Mouse (Mus musculus) kidney, adult 2 months (tissue): Measurements from ENCODE around the gene Dynlt1b. TPM values are rescaled to one million over a fixed set of nuclear protein-coding genes. Genes with fewer than 3 reads are reported as not detected.
"Not testable (repeated sequence)": the region's sequence is repeated elsewhere in the genome, so short reads cannot be mapped to it uniquely, and the experiment has no call there.

Source experiments
- DNase-seq: peaks from one replicate; pipeline ENCODE4 v3.0.0; 2021
- H3K27ac ChIP-seq: fragments of 200-500 bp; 2 replicates; pipeline ENCODE4 v1.5.1; 2012; ENCODE audit warnings: low read depth, low read length, control low read depth, inconsistent platforms; ENCODE audit not compliant: insufficient read depth
- H3K27me3 ChIP-seq: fragments of 200-500 bp; replicated peaks from 2 replicates; pipeline ENCODE4 v1.6.1; 2012; ENCODE audit warnings: mild to moderate bottlenecking, moderate library complexity, low read length, inconsistent platforms; ENCODE audit not compliant: control insufficient read depth, insufficient read depth
- H3K36me3 ChIP-seq: fragments of 200-500 bp; 2 replicates; pipeline ENCODE4 v1.6.1; 2012; ENCODE audit warnings: mild to moderate bottlenecking, moderate library complexity, low read length, inconsistent platforms; ENCODE audit not compliant: control insufficient read depth, insufficient read depth
- H3K4me1 ChIP-seq: fragments of 200-500 bp; 2 replicates; pipeline ENCODE4 v1.6.1; 2011; ENCODE audit warnings: low read length; ENCODE audit not compliant: control insufficient read depth, insufficient read depth
- H3K4me3 ChIP-seq: fragments of 200-500 bp; 2 replicates; pipeline ENCODE4 v1.5.1; 2011; ENCODE audit warnings: mild to moderate bottlenecking, low read depth, low read length, control low read depth; ENCODE audit not compliant: insufficient read depth
- POLR2A ChIP-seq: fragments of 200-500 bp; IDR thresholded peaks from one replicate; pipeline ENCODE4 v1.6.1; 2011; ENCODE audit warnings: low read depth, low read length, control low read depth
- WGBS: fragments of 180-500 bp; shearing (Covaris S2); methylation state at CpG from one replicate; pipeline ENCODE4 v1.1.7; 2018; 5-methylcytosine and 5-hydroxymethylcytosine counted together
- polyA plus RNA-seq: library from polyadenylated mRNA; depleted of rRNA; stranded (reverse); fragments of >200 nt; gene quantifications from 2 replicates; pipeline ENCODE4 v1.2.3, GENCODE M21; 2012; rRNA removed

Dynlt1b gene
- 205 and 213 TPM in 2 replicates for polyA plus RNA-seq

DNA sequence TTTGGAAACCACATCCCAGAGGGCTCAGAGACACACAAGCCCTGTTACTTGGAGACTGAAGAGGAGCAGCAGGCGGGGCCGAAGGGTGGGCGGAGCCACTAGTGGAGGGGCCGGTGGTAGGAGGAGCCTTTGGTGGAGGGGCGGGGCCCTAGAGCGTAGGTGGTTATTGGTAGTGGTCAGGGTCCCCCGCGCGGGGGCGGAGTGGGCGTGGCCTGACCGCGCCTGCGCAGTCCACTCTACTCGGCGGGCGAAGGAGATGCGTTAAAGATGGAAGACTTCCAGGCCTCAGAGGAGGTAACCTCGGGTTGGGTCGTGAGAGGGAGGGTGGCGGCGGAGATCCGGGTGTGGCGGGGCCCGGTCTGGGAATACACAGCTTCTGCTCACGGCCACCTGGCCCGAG is at the start of gene Dynlt1b:
Gene Dynlt1b, plus strand, starts transcription at position 168 of the 400 bp plus-strand sequence.
- not testable (repeated sequence) for H3K4me1 ChIP-seq, H3K36me3 ChIP-seq, H3K27me3 ChIP-seq, H3K27ac ChIP-seq
- under 1% methylated on average over 27 of the region's 27 CpGs for WGBS
- DNase-seq: peak; percentile 100
- peak within 1 kb of the TSS; percentile 49 for H3K4me3 ChIP-seq
- TF ChIP-seq POLR2A: peak; percentile 82

DNA sequence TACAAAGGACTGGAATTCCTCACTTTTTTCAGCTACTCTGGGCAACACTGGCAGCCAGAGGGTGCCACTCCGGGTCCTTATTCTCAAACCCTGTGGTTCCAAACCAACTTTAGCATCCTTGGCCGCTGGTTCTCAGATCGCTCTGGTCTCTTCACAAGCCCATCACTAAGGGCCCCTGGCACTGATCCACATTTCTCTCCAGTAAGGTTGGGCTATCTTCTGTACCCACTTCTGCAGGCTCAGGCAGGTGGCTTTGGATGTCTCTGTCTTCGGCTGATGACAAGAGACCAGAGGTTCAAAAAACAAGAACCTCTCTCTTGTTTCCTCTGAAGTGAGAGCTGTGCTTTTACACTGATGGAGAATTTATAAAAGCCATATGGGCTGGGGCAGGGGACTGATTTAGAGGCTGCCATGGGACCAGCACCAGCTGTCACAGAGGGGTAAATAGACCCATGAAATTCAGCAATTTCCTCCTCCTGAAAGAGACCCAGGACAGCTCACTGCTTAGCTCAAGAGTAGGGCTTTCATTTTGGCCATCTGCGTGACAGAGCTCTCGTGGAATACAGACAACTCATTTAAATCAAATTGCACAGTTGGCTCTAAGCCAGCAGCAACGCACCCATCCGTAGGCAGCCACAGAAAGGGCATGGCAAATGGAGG is 49.6 kb upstream of the Dynlt1b start:
- DNase-seq, H3K27me3 ChIP-seq, H3K4me1 ChIP-seq, H3K27ac ChIP-seq, H3K4me3 ChIP-seq, H3K36me3 ChIP-seq: not testable (repeated sequence)
- 67% methylated on average over 1 of the region's 8 CpGs for WGBS

DNA sequence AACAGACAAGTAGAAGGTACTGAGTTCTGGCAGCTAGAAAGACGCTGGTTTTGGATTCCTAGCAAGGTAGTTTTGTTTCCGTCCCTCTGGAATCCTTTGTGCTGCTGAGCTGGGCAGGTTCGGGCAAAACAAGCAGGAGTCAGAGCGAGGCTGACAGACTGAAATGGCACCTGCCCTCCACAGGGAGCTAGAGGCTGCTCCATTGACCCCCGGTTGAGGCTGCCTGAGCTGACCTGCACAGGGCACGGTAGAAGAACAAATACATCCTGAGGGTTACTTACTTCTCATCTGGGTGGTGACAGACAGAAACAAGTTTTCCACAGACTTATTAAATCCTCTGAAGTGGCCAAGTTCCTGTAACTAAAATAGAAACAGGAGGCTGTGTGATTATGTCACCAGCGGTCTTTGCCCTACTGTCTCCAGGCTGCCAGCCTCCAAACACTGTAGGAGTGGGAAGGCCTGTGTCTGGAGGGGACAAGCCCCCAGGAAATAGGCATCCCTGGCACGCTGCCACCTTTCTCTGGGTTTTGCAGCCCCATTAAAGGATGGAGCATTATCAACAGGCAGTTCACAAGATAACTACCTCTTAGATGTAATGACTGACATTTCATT is 48.7 kb upstream of the Dynlt1b start:
- no CpG with 5 or more reads among the region's 8 CpGs for WGBS
- H3K27ac ChIP-seq, H3K36me3 ChIP-seq, H3K4me3 ChIP-seq, H3K27me3 ChIP-seq, H3K4me1 ChIP-seq, DNase-seq: not testable (repeated sequence)

DNA sequence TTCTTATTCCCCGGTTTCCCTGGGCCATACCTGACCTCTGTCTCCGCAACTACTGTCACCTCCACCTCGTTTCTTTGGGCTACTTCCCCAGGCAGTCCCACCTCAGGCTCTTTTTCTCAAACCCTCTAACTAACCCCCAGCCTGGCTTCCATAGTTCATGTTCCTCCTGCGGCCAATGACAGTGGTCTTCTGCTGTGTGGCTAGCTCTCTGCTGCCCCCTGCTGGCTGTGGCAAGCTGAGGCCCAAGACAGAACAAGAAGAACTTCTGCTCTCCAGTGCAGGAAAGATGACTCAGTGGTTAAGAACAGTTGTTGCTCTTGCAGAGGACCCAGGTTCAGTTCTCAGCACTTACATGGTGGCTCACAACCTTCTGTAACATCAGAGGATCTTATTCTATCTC is 43.0 kb upstream of the Dynlt1b start:
- H3K4me3 ChIP-seq, H3K27ac ChIP-seq, DNase-seq, H3K27me3 ChIP-seq, H3K36me3 ChIP-seq, H3K4me1 ChIP-seq: not testable (repeated sequence)
- WGBS: no CpG with 5 or more reads among the region's 4 CpGs

DNA sequence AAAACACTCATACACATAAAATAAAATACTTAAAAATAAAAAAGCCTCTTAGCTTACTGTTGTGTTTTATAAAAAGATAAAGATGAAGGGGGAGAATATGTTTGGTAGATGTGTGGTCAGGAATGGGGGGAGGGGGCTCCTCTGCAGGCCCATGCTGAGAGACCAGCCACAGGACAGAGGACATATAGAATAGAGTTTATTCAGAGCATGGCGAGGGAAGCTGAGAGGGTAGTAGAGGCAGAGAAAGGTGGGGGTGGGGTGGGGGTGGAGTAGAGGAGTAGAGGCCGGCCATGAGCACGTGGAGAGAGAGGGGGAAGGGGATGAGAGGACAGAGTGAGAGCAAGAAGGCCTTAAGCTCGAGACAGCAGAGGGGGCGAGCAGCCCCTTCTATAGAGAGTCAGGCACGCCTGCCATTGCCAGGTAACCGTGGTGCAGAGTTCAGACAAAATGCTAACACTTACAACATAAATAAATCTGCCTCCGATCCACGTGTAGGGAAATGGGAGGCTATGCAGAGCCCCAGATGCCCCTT is 42.5 kb upstream of the Dynlt1b start:
- H3K4me1 ChIP-seq, H3K36me3 ChIP-seq, H3K4me3 ChIP-seq, H3K27me3 ChIP-seq, H3K27ac ChIP-seq, DNase-seq: not testable (repeated sequence)
- WGBS: no CpG with 5 or more reads among the region's 9 CpGs

DNA sequence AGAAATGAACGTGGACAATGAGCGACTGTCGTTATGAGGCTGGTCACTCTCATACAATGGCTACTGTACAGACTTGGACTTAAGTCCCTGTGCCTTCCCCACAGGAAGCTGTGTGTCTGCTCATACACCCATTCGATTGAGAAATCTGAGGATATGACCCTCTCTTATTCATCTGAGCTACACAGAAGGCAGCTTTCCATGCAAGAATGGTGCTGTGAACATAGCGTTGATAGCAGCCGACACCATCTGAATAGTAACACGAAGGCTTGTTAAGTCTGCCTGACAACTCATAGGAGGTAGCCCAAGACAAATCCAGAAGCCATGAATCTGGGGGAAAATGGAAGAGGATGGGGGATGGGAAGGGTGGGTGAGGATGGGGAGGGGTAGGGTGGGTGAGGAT is 40.4 kb upstream of the Dynlt1b start:
- not testable (repeated sequence) for H3K4me1 ChIP-seq, H3K27ac ChIP-seq, H3K4me3 ChIP-seq, DNase-seq, H3K36me3 ChIP-seq, H3K27me3 ChIP-seq
- 83% methylated on average over 5 of the region's 7 CpGs for WGBS

DNA sequence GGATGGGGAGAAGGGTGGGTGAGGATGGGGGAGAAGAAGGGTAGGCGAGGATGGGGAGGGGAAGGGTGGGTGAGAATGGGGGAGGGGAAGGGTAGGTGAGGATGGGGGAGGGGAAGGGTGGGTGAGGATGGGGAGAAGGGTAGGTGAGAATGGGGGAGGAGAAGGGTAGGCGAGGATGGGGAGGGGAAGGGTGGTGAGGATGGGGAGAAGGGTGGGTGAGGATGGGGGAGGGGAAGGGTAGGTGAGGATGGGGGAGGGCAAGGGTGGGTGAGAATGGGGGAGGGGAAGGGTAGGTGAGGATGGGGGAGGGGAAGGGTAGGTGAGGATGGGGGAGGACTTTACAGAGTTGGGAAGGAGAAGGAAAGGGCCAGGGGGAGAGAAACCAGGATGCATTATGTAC is 39.2 kb upstream of the Dynlt1b start:
- not testable (repeated sequence) for H3K4me1 ChIP-seq, H3K27me3 ChIP-seq, DNase-seq, H3K4me3 ChIP-seq, H3K36me3 ChIP-seq, H3K27ac ChIP-seq
- 88% methylated on average over 1 of the region's 2 CpGs for WGBS

DNA sequence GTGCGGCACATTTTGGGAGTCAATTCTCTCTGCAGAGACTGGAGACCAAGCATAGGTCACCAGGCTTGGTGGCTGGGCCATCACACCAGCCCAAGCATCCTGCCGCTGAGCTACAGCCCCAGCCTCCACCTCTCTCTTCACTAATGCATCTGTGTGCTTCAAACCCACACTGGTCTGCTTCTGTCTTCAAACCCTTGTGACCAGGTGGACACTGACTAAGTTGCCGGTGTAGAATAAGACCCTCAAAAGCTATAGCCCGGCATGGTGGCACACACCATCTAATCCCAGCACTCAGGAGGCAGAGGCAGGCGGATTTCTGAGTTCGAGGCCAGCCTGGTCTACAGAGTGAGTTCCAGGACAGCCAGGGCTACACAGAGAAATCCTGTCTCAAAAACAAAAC is 38.2 kb upstream of the Dynlt1b start:
- not testable (repeated sequence) for DNase-seq, H3K36me3 ChIP-seq, H3K4me1 ChIP-seq, H3K4me3 ChIP-seq, H3K27ac ChIP-seq, H3K27me3 ChIP-seq
- WGBS: 87% methylated on average over 5 of the region's 6 CpGs

DNA sequence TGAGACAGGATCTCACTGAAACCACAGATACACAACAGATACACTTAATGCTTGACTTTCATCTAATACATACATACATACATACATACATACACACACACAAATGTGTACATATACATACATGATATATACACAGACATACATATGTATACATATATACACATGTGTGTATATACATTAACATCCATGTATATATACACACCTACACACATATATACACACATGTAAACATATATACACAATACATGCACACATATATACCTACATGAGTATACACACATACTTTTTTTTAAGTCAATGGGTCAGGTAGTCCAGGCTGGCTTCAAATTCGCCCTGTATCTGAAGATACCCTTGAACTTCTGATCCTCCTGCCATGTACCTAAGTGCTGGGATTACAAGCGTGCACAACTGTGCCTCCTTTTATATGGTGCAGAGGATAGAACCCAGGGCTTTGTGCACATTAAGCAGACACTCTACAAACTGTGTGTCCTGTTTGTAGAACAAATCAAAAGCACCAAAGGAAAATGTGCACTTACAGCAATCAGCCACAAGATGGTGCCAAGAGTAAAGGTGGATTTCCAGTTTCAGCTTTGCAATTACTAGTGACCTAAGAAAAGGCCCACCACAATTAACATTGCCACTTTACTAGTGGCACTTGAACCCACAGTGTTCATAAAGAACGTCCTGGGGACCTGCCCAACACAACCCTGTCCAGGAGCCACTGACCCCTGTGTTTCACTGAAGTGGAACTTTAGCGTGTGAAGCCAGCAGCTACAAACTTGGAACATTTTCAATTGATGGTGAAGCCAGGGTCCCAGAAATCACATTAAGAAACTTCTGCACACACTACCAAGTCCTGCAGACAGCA is 37.2 kb upstream of the Dynlt1b start:
- H3K4me1 ChIP-seq, DNase-seq, H3K27me3 ChIP-seq, H3K27ac ChIP-seq, H3K36me3 ChIP-seq, H3K4me3 ChIP-seq: not testable (repeated sequence)
- no CpG with 5 or more reads among the region's 4 CpGs for WGBS

DNA sequence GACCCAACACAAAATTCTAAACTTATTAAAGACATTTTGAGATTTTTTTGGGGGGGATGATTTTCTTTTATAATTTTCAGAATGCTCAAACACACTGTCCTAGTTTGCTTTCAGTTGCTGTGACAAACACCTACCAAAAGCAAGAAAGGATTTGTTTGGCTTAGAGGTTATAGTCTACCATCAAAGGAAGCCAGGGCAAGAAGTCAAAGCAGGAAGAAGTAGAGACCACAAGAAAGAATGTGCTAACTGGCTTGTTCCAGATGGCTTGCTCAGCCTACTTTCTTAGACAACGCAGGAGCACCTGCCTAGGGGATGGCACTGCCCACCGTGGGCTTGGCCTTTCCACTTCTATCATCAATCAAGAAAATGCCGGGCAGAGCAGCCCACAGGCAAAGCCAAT is 31.8 kb upstream of the Dynlt1b start:
- DNase-seq, H3K27me3 ChIP-seq, H3K4me1 ChIP-seq, H3K36me3 ChIP-seq, H3K27ac ChIP-seq, H3K4me3 ChIP-seq: not testable (repeated sequence)
- WGBS: 75% methylated on average over 2 of the region's 3 CpGs

DNA sequence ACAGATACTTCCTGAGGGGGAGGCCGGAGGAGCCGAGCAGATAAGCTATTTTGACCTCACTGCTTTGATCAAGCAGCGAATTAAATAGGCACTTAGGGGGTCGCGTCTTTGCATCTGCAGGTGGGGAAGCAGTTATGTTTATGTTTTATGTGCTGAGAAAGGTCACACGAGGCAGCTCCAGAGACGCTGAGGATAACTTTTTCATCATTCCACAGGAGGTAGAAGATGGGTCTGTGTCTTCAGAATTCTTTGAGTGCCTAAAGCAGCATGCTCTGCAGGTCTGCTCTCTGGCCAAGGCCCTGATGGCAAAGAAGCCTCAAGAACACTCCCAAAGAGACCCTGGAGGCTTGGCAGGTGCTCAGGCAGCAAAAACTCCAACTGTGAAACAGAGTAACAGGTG is 31.1 kb upstream of the Dynlt1b start:
- not testable (repeated sequence) for DNase-seq, H3K27ac ChIP-seq, H3K36me3 ChIP-seq, H3K27me3 ChIP-seq, H3K4me1 ChIP-seq, H3K4me3 ChIP-seq
- WGBS: 46% methylated on average over 7 of the region's 7 CpGs
